Mouse (Mus musculus): ENCODE data around the gene Krtap4-13.
"Not testable (repeated sequence)": the region's sequence is repeated elsewhere in the genome, so short reads cannot be mapped to it uniquely, and the experiment has no call there.

Krtap4-13 gene

GRCm38 (mm10) chr11:99809792-99810191 lies at the start of gene Krtap4-13:
TSS of gene Krtap4-13 (minus strand) at chr11:99809892.
- not testable (repeated sequence) for DNase-seq (ENCODE audit: low read depth, low spot score)

DNA sequence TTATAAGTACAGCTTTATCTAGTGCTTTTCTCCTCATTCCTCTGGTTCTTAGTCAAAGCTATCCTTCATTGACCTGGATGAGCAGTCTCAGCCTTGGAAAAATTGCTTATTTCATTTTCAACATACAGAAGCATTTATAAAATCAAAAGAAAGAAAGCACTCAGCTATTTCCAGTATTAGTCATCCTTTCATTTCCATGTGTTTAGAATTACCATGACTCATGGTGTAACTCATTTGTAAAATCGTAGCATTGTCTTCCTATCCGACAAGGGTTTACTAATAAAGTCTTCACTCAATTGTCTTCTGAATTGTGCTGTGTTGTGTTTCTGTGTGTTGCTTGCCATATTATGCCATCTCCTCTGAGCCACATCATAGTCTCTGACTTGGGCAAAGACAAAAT lies 49.1 kb upstream of the Krtap4-13 start:
- DNase-seq (ENCODE audit: low read depth, low spot score): no peak

DNA sequence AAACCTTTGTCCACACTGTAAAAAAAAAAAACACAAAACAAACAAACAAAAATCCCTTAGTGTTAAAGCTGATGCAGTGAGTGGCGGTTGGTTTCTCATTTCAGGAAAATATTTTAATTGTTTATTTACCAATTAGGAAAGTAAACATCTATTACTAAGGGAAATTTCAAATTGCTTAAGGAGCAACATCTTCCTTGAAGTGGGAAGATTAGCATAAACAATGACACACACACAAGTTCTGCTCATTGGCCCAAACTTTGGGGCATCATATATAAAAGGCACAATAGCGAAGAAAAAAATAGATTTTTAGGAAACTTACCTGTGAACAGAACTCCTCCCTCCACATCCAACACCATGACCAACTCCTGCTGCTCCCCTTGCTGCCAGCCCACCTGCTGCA lies 47.9 kb upstream of the Krtap4-13 start, which contains the start of gene Gm11568:
Gene Gm11568, plus strand, starts transcription at position 301 of the 400 bp plus-strand sequence.
- no peak for DNase-seq (ENCODE audit: low read depth, low spot score)

DNA sequence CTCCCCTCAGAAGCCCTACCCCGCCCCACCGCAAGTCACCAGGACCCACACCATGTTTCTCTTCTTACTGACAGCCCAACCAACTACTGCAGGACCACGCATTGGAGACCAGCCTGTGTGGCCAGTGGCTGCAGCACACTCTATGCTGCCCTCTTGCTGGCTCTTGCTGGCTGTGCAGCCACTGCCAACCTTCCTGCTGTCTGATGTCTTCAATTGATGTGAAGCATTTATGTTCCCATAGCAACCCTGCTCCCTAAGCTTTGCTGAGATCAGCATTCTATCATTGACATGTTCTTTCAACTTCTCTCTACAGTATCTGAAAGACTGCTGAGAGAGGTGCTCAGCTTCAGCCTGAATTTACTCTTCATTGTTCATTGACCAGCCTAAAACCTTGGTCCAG lies 44.4 kb upstream of the Krtap4-13 start:
- DNase-seq (ENCODE audit: low read depth, low spot score): no peak

GRCm38 (mm10) chr11:99851508-99851907 lies 41.8 kb upstream of the Krtap4-13 start, which contains the start of gene Krtap4-16:
TSS of gene Krtap4-16 (minus strand) at chr11:99851608.
- no peak for DNase-seq (ENCODE audit: low read depth, low spot score)

- DNase-seq (ENCODE audit: low read depth, low spot score): no peak
Measured at GRCm38 (mm10) chr11:99846746-99847145, 37.1 kb upstream of the Krtap4-13 start.

DNA sequence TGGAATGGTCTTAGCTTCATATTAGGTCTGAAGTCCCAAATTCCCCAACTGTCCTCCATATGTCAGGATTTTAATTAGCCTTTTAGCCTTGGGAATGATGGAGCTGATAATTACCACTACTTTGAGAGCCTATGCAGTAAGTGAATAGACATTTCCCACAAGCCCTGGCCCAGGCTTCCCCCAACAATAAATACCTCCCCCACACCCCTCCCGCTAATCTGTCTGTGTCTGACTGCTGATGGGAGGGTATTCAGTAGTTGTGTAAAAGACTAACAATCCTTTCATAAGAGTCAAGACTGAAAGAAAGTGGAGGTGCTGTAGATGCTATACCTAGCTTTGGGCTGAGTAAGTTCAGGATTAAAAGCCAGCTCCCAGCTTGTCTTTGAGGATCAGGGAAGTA lies 32.5 kb upstream of the Krtap4-13 start:
- DNase-seq (ENCODE audit: low read depth, low spot score): peak; percentile 11

- no peak for DNase-seq (ENCODE audit: low read depth, low spot score)
Measured at GRCm38 (mm10) chr11:99837966-99838365, 28.3 kb upstream of the Krtap4-13 start, which contains the start of gene 2300003K06Rik. TSS of gene 2300003K06Rik (minus strand) at chr11:99838066.

- not testable (repeated sequence) for DNase-seq (ENCODE audit: low read depth, low spot score)
Measured at GRCm38 (mm10) chr11:99815566-99815965, 5.9 kb upstream of the Krtap4-13 start, which contains the start of gene Gm11564. TSS of gene Gm11564 (minus strand) at chr11:99815666.

- DNase-seq (ENCODE audit: low read depth, low spot score): not testable (repeated sequence)
Measured at GRCm38 (mm10) chr11:99804346-99804745, 5.3 kb downstream of the Krtap4-13 start, which contains the start of gene Gm11554. TSS of gene Gm11554 (minus strand) at chr11:99804446.

DNA sequence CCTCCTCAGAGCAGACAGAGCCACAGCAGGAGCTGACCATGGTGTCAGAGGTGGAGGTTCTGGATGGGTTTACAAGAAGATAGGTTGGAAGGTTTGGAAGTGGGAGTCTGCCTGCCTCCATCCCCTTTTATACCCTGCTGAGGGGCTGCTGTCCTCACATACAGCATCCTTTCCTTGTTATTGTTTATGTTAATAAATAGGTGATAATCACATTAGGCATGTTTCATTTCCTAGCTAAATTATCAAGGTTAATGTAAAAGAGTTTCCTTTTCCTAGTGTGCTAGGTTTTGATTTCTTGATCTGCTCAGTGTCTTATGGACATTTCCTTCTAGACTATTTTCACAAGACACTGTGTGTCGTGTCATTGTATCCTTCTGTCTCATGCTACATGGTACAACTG lies 10.9 kb downstream of the Krtap4-13 start, which contains the start of gene Gm11569:
Gene Gm11569, minus strand, starts transcription at position 101 of the 400 bp plus-strand sequence.
- not testable (repeated sequence) for DNase-seq (ENCODE audit: low read depth, low spot score)

DNA sequence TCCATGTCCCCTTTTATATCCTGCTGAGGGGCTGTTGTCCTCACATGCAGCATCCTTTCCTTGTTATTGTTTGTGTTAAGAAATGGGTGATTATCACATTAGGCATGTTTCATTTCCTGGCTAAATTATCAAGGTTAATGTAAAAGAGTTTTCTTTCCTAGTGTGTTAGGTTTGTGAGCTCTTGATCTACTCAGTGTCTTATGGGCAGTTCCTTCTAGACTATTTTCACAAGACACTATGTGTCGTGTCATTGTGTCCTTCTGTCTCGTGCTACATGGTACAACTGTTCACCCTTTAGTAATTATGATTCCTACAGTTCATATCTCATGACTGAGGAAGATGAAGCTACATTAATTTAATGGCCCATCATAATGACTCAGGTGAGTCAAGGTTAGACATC lies 16.3 kb downstream of the Krtap4-13 start, which contains the start of gene Gm11596:
Gene Gm11596, minus strand, starts transcription at position 101 of the 400 bp plus-strand sequence.
- DNase-seq (ENCODE audit: low read depth, low spot score): no peak

DNA sequence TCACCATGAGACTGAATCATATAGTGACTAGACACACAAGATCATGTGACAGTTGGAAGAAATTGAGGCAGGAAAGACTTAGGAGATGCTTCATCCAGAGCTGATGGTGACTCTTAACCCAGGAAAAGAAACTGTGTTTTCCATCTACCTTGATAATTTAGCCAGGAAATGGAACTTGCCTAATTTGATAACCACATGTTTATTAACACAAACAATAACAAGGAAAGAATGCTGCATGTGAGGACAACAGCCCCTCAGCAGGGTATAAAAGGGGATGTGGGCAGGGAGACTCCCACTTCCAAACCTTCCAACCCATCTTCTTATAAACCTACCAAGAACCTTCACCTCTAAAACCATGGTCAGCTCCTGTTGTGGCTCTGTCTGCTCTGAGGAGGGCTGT lies 24.8 kb downstream of the Krtap4-13 start, which contains the start of gene Krtap4-9:
Gene Krtap4-9, plus strand, starts transcription at position 301 of the 400 bp plus-strand sequence.
- DNase-seq (ENCODE audit: low read depth, low spot score): not testable (repeated sequence)

DNA sequence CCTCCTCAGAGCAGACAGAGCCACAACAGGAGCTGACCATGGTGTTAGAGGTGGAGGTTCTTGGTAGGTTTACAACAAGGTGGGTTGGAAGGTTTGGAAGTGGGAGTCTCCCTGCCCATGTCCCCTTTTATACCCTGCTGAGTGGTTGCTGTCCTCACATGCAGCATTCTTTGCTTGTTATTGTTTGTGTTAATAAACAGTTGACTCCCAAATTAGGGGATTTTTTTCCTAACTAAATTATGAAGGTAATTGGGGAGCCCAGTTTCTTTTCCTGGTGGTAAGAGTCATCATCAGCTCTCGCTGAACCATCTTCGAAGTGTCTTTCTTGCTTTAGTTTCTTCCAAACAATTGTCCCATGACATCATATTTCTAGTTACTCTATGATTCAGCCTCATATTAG lies 29.1 kb downstream of the Krtap4-13 start, which contains the start of gene Krtap4-8:
Gene Krtap4-8, minus strand, starts transcription at position 101 of the 400 bp plus-strand sequence.
- no peak for DNase-seq (ENCODE audit: low read depth, low spot score)

- DNase-seq (ENCODE audit: low read depth, low spot score): no peak
Measured at GRCm38 (mm10) chr11:99778401-99778800, 31.3 kb downstream of the Krtap4-13 start.

DNA sequence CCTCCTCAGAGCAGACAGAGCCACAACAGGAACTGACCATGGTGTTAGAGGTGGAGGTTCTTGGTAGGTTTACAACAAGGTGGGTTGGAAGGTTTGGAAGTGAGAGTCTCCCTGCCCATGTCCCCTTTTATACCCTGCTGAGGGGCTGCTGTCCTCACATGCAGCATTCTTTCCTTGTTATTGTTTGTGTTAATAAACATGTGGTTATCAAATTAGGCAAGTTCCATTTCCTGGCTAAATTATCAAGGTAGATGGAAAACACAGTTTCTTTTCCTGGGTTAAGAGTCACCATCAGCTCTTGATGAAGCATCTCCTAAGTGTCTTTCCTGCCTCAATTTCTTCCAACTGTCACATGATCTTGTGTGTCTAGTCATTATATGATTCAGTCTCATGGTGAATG lies 36.9 kb downstream of the Krtap4-13 start, which contains the start of gene Gm11595:
Gene Gm11595, minus strand, starts transcription at position 101 of the 400 bp plus-strand sequence.
- not testable (repeated sequence) for DNase-seq (ENCODE audit: low read depth, low spot score)

- no peak for DNase-seq (ENCODE audit: low read depth, low spot score)
Measured at GRCm38 (mm10) chr11:99768410-99768809, 41.3 kb downstream of the Krtap4-13 start.
